Mouse (Mus musculus): Measurements from ENCODE around the gene Rrp12.

GRCm38 (mm10) chr19:41835407-41835806 is 60.6 kb downstream of the Rrp12 start:
- no peak for TF ChIP-seq CTCF (IDR thresholded peaks at IDR 0.05; ENCODE audit: extremely low read depth, insufficient read length, insufficient replicate concordance, low read depth, low read length)
- TF ChIP-seq POLR2A (IDR thresholded peaks at IDR 0.05; ENCODE audit: low read depth, low read length): no peak

All from small intestine, adult 2 months (tissue).